8 mouse cellular contexts compared by ENCODE assay signal in genomic region chr11:106216730-106217490, GRCm38 (mm10). TPM values are rescaled to one million over a fixed set of nuclear protein-coding genes. Genes with fewer than 3 reads are reported as not detected.
DNase-seq lines count a peak whose midpoint lies in the region; ATAC-seq and TF ChIP-seq lines count a peak whose summit lies in the region.

Gene Ddx42, plus strand, starts transcription at chr11:106216926.

- peak within 1 kb of the TSS; percentile 76 for H3K4me2 ChIP-seq in kidney, embryonic 14.5 days (replicated peaks; ENCODE audit: low read depth, low read length)
- peak within 1 kb of the TSS; percentile 53 for H3K4me2 ChIP-seq in limb, embryonic 15.5 days

- peaks cover 13% of the 10 kb centered on the region for H3K4me1 ChIP-seq in bone marrow macrophage, adult 2 months (ENCODE audit: control insufficient read depth, insufficient read depth, low read length)
- no peaks in the 10 kb centered on the region for H3K4me1 ChIP-seq in embryonic fibroblast, embryonic 13.5 days (ENCODE audit: control insufficient read depth, insufficient read depth, low read length)
- H3K4me1 ChIP-seq in kidney, embryonic 14.5 days (ENCODE audit: control insufficient read depth, insufficient read depth, low read length) = peaks cover 13% of the 10 kb centered on the region
- peaks cover 23% of the 10 kb centered on the region for H3K4me1 ChIP-seq in limb, embryonic 15.5 days

- no peak for TF ChIP-seq CTCF in bone marrow macrophage, adult 2 months (IDR thresholded peaks at IDR 0.05; ENCODE audit: low read depth, low read length)
- no peak for TF ChIP-seq CTCF in embryonic fibroblast, embryonic 13.5 days (IDR thresholded peaks at IDR 0.05; ENCODE audit: borderline replicate concordance, insufficient read depth, low read length)

- peaks cover 10% of the 10 kb centered on the region for H3K36me3 ChIP-seq in kidney, embryonic 14.5 days (ENCODE audit: control insufficient read depth, insufficient read depth, low read length)
- peaks cover 15% of the 10 kb centered on the region for H3K36me3 ChIP-seq in limb, embryonic 15.5 days

- no peaks in the 10 kb centered on the region for H3K9me3 ChIP-seq in kidney, embryonic 14.5 days (ENCODE audit: control insufficient read depth, low read length)
- H3K9me3 ChIP-seq in limb, embryonic 15.5 days = no peaks in the 10 kb centered on the region

- peak; percentile 93 for ATAC-seq in kidney, embryonic 14.5 days (ENCODE audit: low FRiP score, low TSS enrichment)
- peak; percentile 97 for ATAC-seq in limb, embryonic 15.5 days (ENCODE audit: insufficient number of reproducible peaks, low FRiP score, low TSS enrichment, low read depth)

- no peak for TF ChIP-seq POLR2A in bone marrow macrophage, adult 2 months (IDR thresholded peaks at IDR 0.05; ENCODE audit: borderline replicate concordance, low read depth, low read length)
- peak; percentile 78 for TF ChIP-seq POLR2A in embryonic fibroblast, embryonic 13.5 days (IDR thresholded peaks at IDR 0.05; ENCODE audit: low read depth, low read length)

- H3K4me3 ChIP-seq in bone marrow macrophage, adult 2 months (ENCODE audit: insufficient read depth, low read length) = peak within 1 kb of the TSS; percentile 93
- H3K4me3 ChIP-seq in embryonic fibroblast, embryonic 13.5 days (ENCODE audit: insufficient read depth, low read length) = peak within 1 kb of the TSS; percentile 91
- H3K4me3 ChIP-seq in kidney, embryonic 14.5 days (ENCODE audit: low read length) = peak within 1 kb of the TSS; percentile 99
- H3K4me3 ChIP-seq in limb, embryonic 15.5 days = peak within 1 kb of the TSS; percentile 99

- whole genome bisulfite sequencing in kidney, embryonic 14.5 days = under 1% methylated on average over 67 of the region's 70 CpGs
- WGBS in limb, embryonic 15.5 days = under 1% methylated on average over 70 of the region's 70 CpGs

- H3K27me3 ChIP-seq in kidney, embryonic 14.5 days (ENCODE audit: control insufficient read depth, insufficient read depth, low read length) = no peaks in the 10 kb centered on the region
- no peaks in the 10 kb centered on the region for H3K27me3 ChIP-seq in limb, embryonic 15.5 days

- H3K27ac ChIP-seq in bone marrow macrophage, adult 2 months (ENCODE audit: insufficient read depth, low read depth, low read length) = peak within 1 kb of the TSS; percentile 93
- H3K27ac ChIP-seq in embryonic fibroblast, embryonic 13.5 days (ENCODE audit: insufficient read depth, low read length) = peak within 1 kb of the TSS; percentile 96
- H3K27ac ChIP-seq in kidney, embryonic 14.5 days (ENCODE audit: low read depth, low read length) = peak within 1 kb of the TSS; percentile 97
- H3K27ac ChIP-seq in limb, embryonic 15.5 days = peak within 1 kb of the TSS; percentile 99

- peak within 1 kb of the TSS; percentile 97 for H3K9ac ChIP-seq in kidney, embryonic 14.5 days (ENCODE audit: low read depth, low read length)
- H3K9ac ChIP-seq in limb, embryonic 15.5 days = peak within 1 kb of the TSS; percentile 98

- DNase-seq in A20 (ENCODE audit: low read depth, low spot score) = peak; percentile 97
- DNase-seq in heart, adult 9 months (ENCODE audit: low spot score in 2 of 2) = peak; percentile 89 to 90
- DNase-seq in monocyte, adult 2 months (ENCODE audit: low read depth in 1 of 2, low spot score in 2 of 2) = peak; percentile 66 to 80
- DNase-seq in spleen, postnatal 36 days (ENCODE audit: low spot score in 2 of 2) = peak; percentile 89 to 91

RNA-seq across cellular contexts. Expression of gene Ddx42, which starts in this region (rescaled TPM):
- 42.8 and 46.3 TPM in 2 replicates for polyA plus RNA-seq in bone marrow macrophage, adult 2 months (2012; ENCODE audit: insufficient read depth, insufficient read length, missing spikeins)
- 55.0 and 58.3 TPM in 2 replicates for polyA plus RNA-seq in embryonic fibroblast, embryonic 13.5 days (2011; ENCODE audit: insufficient read length, low read depth, missing spikeins)
- polyA plus RNA-seq in kidney, embryonic 14.5 days (2014; fragmentation: Nextera tagmentation; extraction: Ambion mirVana) = 43.1 and 71.8 TPM in 2 replicates
- polyA plus RNA-seq in limb, embryonic 15.5 days (2015; fragmentation: Nextera tagmentation; extraction: Ambion mirVana) = 68.9 and 74.0 TPM in 2 replicates

Comparison
In these comparisons a context has a peak if more than half of its experiments do, and no peak if none do; other contexts are left out.
1. Peak in every context shown above with its lines: DNase-seq, ATAC-seq, H3K4me3 ChIP-seq and H3K27ac ChIP-seq.